Mouse (Mus musculus): ENCODE data around the gene Stk19. TPM values are rescaled to one million over a fixed set of nuclear protein-coding genes. Genes with fewer than 3 reads are reported as not detected.

The Stk19 gene
- polyA plus RNA-seq, 1 experiment from 2014 or later, result 32.1 TPM

- H3K36me3 ChIP-seq (ENCODE audit: control insufficient read depth, insufficient read depth, low read length), result peaks cover 6% of the 10 kb centered on the region; the same call in 1 of the 2 replicates
- no peak within 1 kb of the TSS for H3K4me2 ChIP-seq (ENCODE audit: low read length)
- WGBS, result 75% methylated on average over 8 of the region's 8 CpGs
- H3K9ac ChIP-seq (replicated peaks; ENCODE audit: low read length), result no peak within 1 kb of the TSS
- no peaks in the 10 kb centered on the region for H3K9me3 ChIP-seq (ENCODE audit: control insufficient read depth, low read length)
- H3K4me1 ChIP-seq (ENCODE audit: control insufficient read depth, insufficient read depth, low read length), result no peaks in the 10 kb centered on the region
- no peak for ATAC-seq (ENCODE audit: low FRiP score, low TSS enrichment)
- H3K27ac ChIP-seq (replicated peaks; ENCODE audit: low read depth, low read length), result no peak within 1 kb of the TSS
- DNase-seq, result no peak
- H3K27me3 ChIP-seq (ENCODE audit: control insufficient read depth, insufficient read depth, low read length), result no peaks in the 10 kb centered on the region
- no peak within 1 kb of the TSS for H3K4me3 ChIP-seq (replicated peaks; ENCODE audit: low read depth, low read length)
These were observed 25.8 kb upstream of the Stk19 start, which contains the start of gene Cfb for GRCm38 (mm10) chr17:34862416-34863081. Gene Cfb (minus strand): TSS chr17:34862518.

GRCm38 (mm10) chr17:34861704-34862415 lies 25.1 kb upstream of the Stk19 start:
- Histone ChIP-seq H3K27ac (replicated peaks; ENCODE audit: low read depth, low read length) (no peak overlapping the region), H3K4me1 (ENCODE audit: control insufficient read depth, insufficient read depth, low read length) (no peaks in the 10 kb centered on the region), H3K4me3 (replicated peaks; ENCODE audit: low read depth, low read length) (no peak overlapping the region), H3K27me3 (ENCODE audit: control insufficient read depth, insufficient read depth, low read length) (no peaks in the 10 kb centered on the region), H3K9ac (replicated peaks; ENCODE audit: low read length) (no peak overlapping the region), H3K4me2 (ENCODE audit: low read length) (no peak overlapping the region), H3K9me3 (ENCODE audit: control insufficient read depth, low read length) (no peaks in the 10 kb centered on the region), H3K36me3 (ENCODE audit: control insufficient read depth, insufficient read depth, low read length) (peaks cover 11% of the 10 kb centered on the region; the same call in 1 of the 2 replicates)
- ATAC-seq (ENCODE audit: low FRiP score, low TSS enrichment) (no peak), DNase-seq (no peak)
- WGBS, result 68% methylated on average over 13 of the region's 13 CpGs

GRCm38 (mm10) chr17:34860514-34860913 lies 23.8 kb upstream of the Stk19 start:
- no peak overlapping the region for H3K4me3 ChIP-seq (replicated peaks; ENCODE audit: low read depth, low read length)
- DNase-seq, result no peak
- ATAC-seq (ENCODE audit: low FRiP score, low TSS enrichment), result no peak
- no peaks in the 10 kb centered on the region for H3K9me3 ChIP-seq (ENCODE audit: control insufficient read depth, low read length)
- H3K27ac ChIP-seq (replicated peaks; ENCODE audit: low read depth, low read length), result no peak overlapping the region
- H3K36me3 ChIP-seq (ENCODE audit: control insufficient read depth, insufficient read depth, low read length), result peaks cover 23% of the 10 kb centered on the region
- no peak overlapping the region for H3K9ac ChIP-seq (replicated peaks; ENCODE audit: low read length)
- no peaks in the 10 kb centered on the region for H3K27me3 ChIP-seq (ENCODE audit: control insufficient read depth, insufficient read depth, low read length)
- H3K4me2 ChIP-seq (ENCODE audit: low read length), result no peak overlapping the region
- 88% methylated on average over 9 of the region's 9 CpGs for WGBS
- no peaks in the 10 kb centered on the region for H3K4me1 ChIP-seq (ENCODE audit: control insufficient read depth, insufficient read depth, low read length)

GRCm38 (mm10) chr17:34858670-34859069 lies 21.9 kb upstream of the Stk19 start:
- H3K4me2 ChIP-seq (ENCODE audit: low read length), result no peak overlapping the region
- peaks cover 40% of the 10 kb centered on the region for H3K36me3 ChIP-seq (ENCODE audit: control insufficient read depth, insufficient read depth, low read length)
- ATAC-seq (ENCODE audit: low FRiP score, low TSS enrichment) (no peak), DNase-seq (no peak)
- H3K9ac ChIP-seq (replicated peaks; ENCODE audit: low read length), result no peak overlapping the region
- no peak overlapping the region for H3K4me3 ChIP-seq (replicated peaks; ENCODE audit: low read depth, low read length)
- H3K9me3 ChIP-seq (ENCODE audit: control insufficient read depth, low read length), result no peaks in the 10 kb centered on the region
- no peaks in the 10 kb centered on the region for H3K4me1 ChIP-seq (ENCODE audit: control insufficient read depth, insufficient read depth, low read length)
- H3K27me3 ChIP-seq (ENCODE audit: control insufficient read depth, insufficient read depth, low read length), result no peaks in the 10 kb centered on the region
- no peak overlapping the region for H3K27ac ChIP-seq (replicated peaks; ENCODE audit: low read depth, low read length)
- WGBS, result 84% methylated on average over 4 of the region's 4 CpGs

GRCm38 (mm10) chr17:34855825-34856224 lies 19.1 kb upstream of the Stk19 start:
- 45% methylated on average over 3 of the region's 3 CpGs for WGBS
- no peak overlapping the region for H3K9ac ChIP-seq (replicated peaks; ENCODE audit: low read length)
- peaks cover 54% of the 10 kb centered on the region for H3K36me3 ChIP-seq (ENCODE audit: control insufficient read depth, insufficient read depth, low read length)
- H3K27ac ChIP-seq (replicated peaks; ENCODE audit: low read depth, low read length), result no peak overlapping the region
- H3K4me2 ChIP-seq (ENCODE audit: low read length), result no peak overlapping the region
- no peaks in the 10 kb centered on the region for H3K27me3 ChIP-seq (ENCODE audit: control insufficient read depth, insufficient read depth, low read length)
- H3K9me3 ChIP-seq (ENCODE audit: control insufficient read depth, low read length), result no peaks in the 10 kb centered on the region
- DNase-seq (peak; percentile 78), ATAC-seq (ENCODE audit: low FRiP score, low TSS enrichment) (no peak)
- H3K4me3 ChIP-seq (replicated peaks; ENCODE audit: low read depth, low read length), result no peak overlapping the region
- H3K4me1 ChIP-seq (ENCODE audit: control insufficient read depth, insufficient read depth, low read length), result peaks cover 5% of the 10 kb centered on the region

- Histone ChIP-seq H3K36me3 (ENCODE audit: control insufficient read depth, insufficient read depth, low read length) (peaks cover 54% of the 10 kb centered on the region), H3K27me3 (ENCODE audit: control insufficient read depth, insufficient read depth, low read length) (no peaks in the 10 kb centered on the region), H3K4me3 (replicated peaks; ENCODE audit: low read depth, low read length) (no peak overlapping the region), H3K9me3 (ENCODE audit: control insufficient read depth, low read length) (no peaks in the 10 kb centered on the region), H3K9ac (replicated peaks; ENCODE audit: low read length) (no peak overlapping the region), H3K27ac (replicated peaks; ENCODE audit: low read depth, low read length) (no peak overlapping the region), H3K4me1 (ENCODE audit: control insufficient read depth, insufficient read depth, low read length) (peaks cover 7% of the 10 kb centered on the region), H3K4me2 (ENCODE audit: low read length) (no peak overlapping the region)
- no peak for ATAC-seq (ENCODE audit: low FRiP score, low TSS enrichment)
- WGBS, result 85% methylated on average over 3 of the region's 3 CpGs
- DNase-seq, result no peak
These were observed 18.0 kb upstream of the Stk19 start for GRCm38 (mm10) chr17:34854761-34855160.

- DNase-seq (no peak), ATAC-seq (ENCODE audit: low FRiP score, low TSS enrichment) (no peak)
- Histone ChIP-seq H3K9me3 (ENCODE audit: control insufficient read depth, low read length) (no peaks in the 10 kb centered on the region), H3K4me1 (ENCODE audit: control insufficient read depth, insufficient read depth, low read length) (peaks cover 13% of the 10 kb centered on the region), H3K27me3 (ENCODE audit: control insufficient read depth, insufficient read depth, low read length) (no peaks in the 10 kb centered on the region), H3K4me2 (ENCODE audit: low read length) (no peak overlapping the region), H3K4me3 (replicated peaks; ENCODE audit: low read depth, low read length) (no peak overlapping the region), H3K36me3 (ENCODE audit: control insufficient read depth, insufficient read depth, low read length) (peaks cover 54% of the 10 kb centered on the region), H3K9ac (replicated peaks; ENCODE audit: low read length) (no peak overlapping the region), H3K27ac (replicated peaks; ENCODE audit: low read depth, low read length) (no peak overlapping the region)
- WGBS, result 84% methylated on average over 8 of the region's 8 CpGs
These were observed 16.8 kb upstream of the Stk19 start for GRCm38 (mm10) chr17:34853511-34853910.

- peak overlapping the region; percentile 27; the same call in 1 of the 2 replicates for H3K27ac ChIP-seq (replicated peaks; ENCODE audit: low read depth, low read length)
- DNase-seq (peak; percentile 8), ATAC-seq (ENCODE audit: low FRiP score, low TSS enrichment) (no peak; the same call in 1 of the 2 replicates)
- no peaks in the 10 kb centered on the region for H3K27me3 ChIP-seq (ENCODE audit: control insufficient read depth, insufficient read depth, low read length)
- H3K4me3 ChIP-seq (replicated peaks; ENCODE audit: low read depth, low read length), result peak overlapping the region; percentile 93
- peaks cover 13% of the 10 kb centered on the region for H3K4me1 ChIP-seq (ENCODE audit: control insufficient read depth, insufficient read depth, low read length)
- 2% methylated on average over 25 of the region's 25 CpGs for WGBS
- peak overlapping the region; percentile 88 for H3K9ac ChIP-seq (replicated peaks; ENCODE audit: low read length)
- H3K36me3 ChIP-seq (ENCODE audit: control insufficient read depth, insufficient read depth, low read length), result peaks cover 56% of the 10 kb centered on the region
- H3K9me3 ChIP-seq (ENCODE audit: control insufficient read depth, low read length), result no peaks in the 10 kb centered on the region
- H3K4me2 ChIP-seq (ENCODE audit: low read length), result peak overlapping the region; percentile 95
These were observed 13.9 kb upstream of the Stk19 start for GRCm38 (mm10) chr17:34850517-34851125.

Measured in midbrain, embryonic 14.5 days (tissue).